Mouse (Mus musculus) heart, adult 2 months (tissue): ENCODE results near the gene Pknox2. TPM values are rescaled to one million over a fixed set of nuclear protein-coding genes. Genes with fewer than 3 reads are reported as not detected.

Source experiments
- DNase-seq, 2 experiments: peaks; one replicate each; pipeline ENCODE4 v3.0.0; 2021
- H3K27ac ChIP-seq: fragments of 200-600 bp; 2 replicates; pipeline ENCODE4 v1.8.1; 2022
- H3K27me3 ChIP-seq: fragments of 200-500 bp; 2 replicates; pipeline ENCODE4 v1.6.1; 2012; ENCODE audit warnings: mild to moderate bottlenecking, low read length, inconsistent platforms, mixed read lengths; ENCODE audit not compliant: control insufficient read depth, insufficient read depth
- H3K36me3 ChIP-seq: fragments of 200-500 bp; 2 replicates; pipeline ENCODE4 v1.6.1; 2012; ENCODE audit warnings: low read length, inconsistent platforms; ENCODE audit not compliant: control insufficient read depth, insufficient read depth
- H3K4me1 ChIP-seq: fragments of 200-500 bp; 2 replicates; pipeline ENCODE4 v1.6.1; 2011; ENCODE audit warnings: low read length; ENCODE audit not compliant: control insufficient read depth, insufficient read depth
- H3K4me3 ChIP-seq: fragments of 200-600 bp; 2 replicates; pipeline ENCODE4 v1.8.1; 2022
- H3K79me2 ChIP-seq: fragments of 200-500 bp; replicated peaks from 2 replicates; pipeline ENCODE4 v1.6.1; 2012; ENCODE audit warnings: mild to moderate bottlenecking, inconsistent platforms, low read length, moderate library complexity, mixed read lengths; ENCODE audit not compliant: control insufficient read depth, insufficient read depth
- H3K9ac ChIP-seq: fragments of 200-500 bp; 2 replicates; pipeline ENCODE4 v1.6.1; 2012; ENCODE audit warnings: low read depth, mild to moderate bottlenecking, control low read depth, inconsistent platforms, low read length, mixed read lengths
- CTCF ChIP-seq: fragments of 200-600 bp; IDR thresholded peaks from 2 replicates; pipeline ENCODE4 v1.8.1; 2022; ENCODE audit warnings: antibody characterized with exemption, mild to moderate bottlenecking, moderate library complexity
- EP300 ChIP-seq: fragments of 200-500 bp; IDR thresholded peaks from 2 replicates; pipeline ENCODE4 v1.6.1; 2011; ENCODE audit warnings: low read depth, low read length, control low read depth; ENCODE audit not compliant: insufficient read depth
- POLR2A ChIP-seq: fragments of 200-500 bp; IDR thresholded peaks from 2 replicates; pipeline ENCODE4 v1.6.1; 2011; ENCODE audit warnings: mild to moderate bottlenecking, low read depth, low read length, control low read depth; ENCODE audit not compliant: insufficient read depth
- WGBS: fragments of 180-500 bp; shearing (Covaris S2); methylation state at CpG from one replicate; pipeline ENCODE4 v1.1.7; 2018; 5-methylcytosine and 5-hydroxymethylcytosine counted together
- intact Hi-C: fragments of 180-260 bp; cut with DNase I; formaldehyde crosslinking; loops from one replicate; pipeline ENCODE4 v1.15.1; 2025
- polyA plus RNA-seq: library from polyadenylated mRNA; depleted of rRNA; stranded (reverse); fragments of >200 nt; gene quantifications from 2 replicates; pipeline ENCODE4 v1.2.3, GENCODE M21; 2012
- total RNA-seq, 2 experiments: library from RNA; stranded (reverse); gene quantifications; 2 replicates each; pipeline ENCODE4 v1.2.3; 2021

The Pknox2 gene
- total and polyA plus RNA-seq, 3 experiments: 7.8 to 9.9 (median 9.0) TPM

DNA sequence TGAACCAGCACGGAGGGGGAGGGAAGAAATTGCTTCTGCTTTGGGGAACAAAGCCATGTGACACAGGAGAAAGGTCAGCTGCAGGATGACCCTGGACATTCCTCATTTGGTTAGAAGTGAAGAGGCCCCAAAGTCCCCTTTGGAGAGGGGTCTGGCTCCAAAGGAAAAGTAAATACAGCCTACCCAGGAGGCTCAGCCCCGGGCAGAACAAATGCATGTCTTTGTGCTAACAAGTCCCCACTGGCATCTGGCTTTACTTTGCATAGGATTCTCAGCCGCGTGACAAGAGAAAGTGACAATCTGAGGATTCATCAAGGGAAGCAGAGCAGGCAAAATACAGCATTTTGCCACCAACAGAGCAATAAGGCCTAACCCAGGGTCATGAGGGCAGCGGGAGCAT is 54.1 kb downstream of the Pknox2 start:
- H3K27ac ChIP-seq: no peak overlapping the region
- intact Hi-C loops: no loop called here
- 50% methylated on average over 5 of the region's 5 CpGs for whole genome bisulfite sequencing
- no peaks in the 10 kb centered on the region for H3K79me2 ChIP-seq
- no peak for DNase-seq
- no peaks in the 10 kb centered on the region for H3K4me1 ChIP-seq
- H3K27me3 ChIP-seq: no peaks in the 10 kb centered on the region
- H3K36me3 ChIP-seq: no peaks in the 10 kb centered on the region
- TF ChIP-seq CTCF (no peak), POLR2A (no peak), EP300 (no peak)
- no peak overlapping the region for H3K9ac ChIP-seq
- H3K4me3 ChIP-seq: no peak overlapping the region

DNA sequence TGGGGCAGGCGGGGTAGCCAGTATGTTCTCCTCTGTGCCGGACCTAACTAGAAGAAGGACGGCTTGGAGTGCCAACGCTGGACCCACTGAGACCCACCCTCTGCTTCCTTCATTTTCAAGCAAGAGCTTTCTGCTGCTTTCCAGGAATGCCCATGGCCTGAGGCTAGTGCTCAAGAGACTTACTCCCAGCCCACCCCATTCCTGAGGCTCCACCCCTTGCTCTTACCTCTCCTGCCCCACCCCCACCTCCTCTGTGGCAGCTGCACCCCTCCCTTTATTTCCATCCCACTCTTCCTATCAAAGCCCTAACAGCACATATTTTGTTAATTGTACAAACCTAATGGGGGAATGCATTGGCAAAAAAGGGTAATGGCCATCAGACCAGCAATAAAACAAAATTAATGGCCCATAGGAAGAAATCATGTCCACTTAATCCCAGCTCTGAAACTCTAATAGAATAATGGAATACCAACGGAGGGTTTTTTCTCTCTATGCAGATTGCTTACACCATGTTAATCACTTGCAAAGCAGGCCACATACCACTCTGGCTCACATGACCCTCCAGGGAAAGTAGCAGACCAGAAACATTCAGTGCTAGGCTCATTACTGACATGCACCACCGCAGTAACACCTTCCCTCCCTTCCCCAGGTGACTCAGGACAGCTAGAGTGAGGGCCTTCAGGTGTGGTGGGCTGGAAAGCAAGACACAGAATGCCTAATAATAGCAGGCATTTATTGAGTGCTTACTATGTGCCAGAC is 57.1 kb downstream of the Pknox2 start:
- Histone ChIP-seq H3K27me3 (no peaks in the 10 kb centered on the region), H3K4me1 (peaks cover 3% of the 10 kb centered on the region), H3K27ac (no peak overlapping the region), H3K4me3 (no peak overlapping the region), H3K79me2 (no peaks in the 10 kb centered on the region), H3K36me3 (peaks cover 1% of the 10 kb centered on the region), H3K9ac (no peak overlapping the region)
- WGBS: 81% methylated on average over 6 of the region's 6 CpGs
- TF ChIP-seq EP300: no peak
- no peak for TF ChIP-seq CTCF
- no peak for TF ChIP-seq POLR2A
- DNase-seq: no peak
- intact Hi-C loops: no loop called here

DNA sequence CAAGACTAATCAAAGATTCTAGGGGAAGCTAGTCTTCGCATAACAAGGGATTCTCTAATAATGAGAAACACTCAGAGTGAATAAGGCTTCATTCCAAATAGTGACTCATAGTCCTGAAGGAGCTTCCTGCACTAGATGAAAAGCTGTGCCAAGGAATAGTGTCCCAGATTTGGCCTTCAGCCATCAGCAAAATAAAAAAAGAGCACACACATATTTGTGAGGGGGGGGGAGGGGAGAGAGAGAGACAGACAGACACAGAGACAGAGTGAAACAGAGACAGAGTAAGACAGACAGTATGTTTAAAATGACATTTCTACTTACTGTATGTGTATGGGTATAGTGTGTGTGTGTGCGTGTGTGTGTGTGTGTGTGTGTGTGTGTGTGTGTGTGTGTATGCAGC is 61.8 kb downstream of the Pknox2 start:
- DNase-seq: peak in 1 of 2 experiments; percentile 46
- WGBS: 15% methylated on average over 2 of the region's 2 CpGs

DNA sequence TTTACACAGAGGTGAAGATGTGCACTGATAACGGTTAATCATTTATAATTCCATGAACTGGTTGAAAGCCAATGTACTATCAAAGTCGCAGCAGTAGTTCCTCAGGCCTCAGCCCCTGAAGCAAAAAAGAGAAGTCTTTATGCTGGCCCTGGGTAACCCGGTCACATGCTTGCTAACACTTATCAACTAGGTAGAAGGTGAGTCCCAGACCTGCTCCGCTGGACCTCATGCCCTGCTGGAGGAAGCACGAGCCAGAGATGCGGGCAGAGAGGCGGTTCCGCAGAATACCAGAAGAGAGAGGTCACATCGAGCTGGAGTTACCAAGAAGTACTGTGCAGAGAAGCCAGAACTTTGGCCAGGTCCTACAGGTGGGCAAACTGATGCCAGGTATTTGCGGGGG is 65.0 kb downstream of the Pknox2 start:
- peaks cover 6% of the 10 kb centered on the region for H3K36me3 ChIP-seq
- no peaks in the 10 kb centered on the region for H3K27me3 ChIP-seq
- DNase-seq: no peak
- peaks cover 18% of the 10 kb centered on the region for H3K4me1 ChIP-seq
- H3K27ac ChIP-seq: no peak overlapping the region
- no peaks in the 10 kb centered on the region for H3K79me2 ChIP-seq
- TF ChIP-seq CTCF (no peak), EP300 (no peak), POLR2A (no peak)
- WGBS: 94% methylated on average over 10 of the region's 10 CpGs
- no peak overlapping the region for H3K4me3 ChIP-seq
- no peak overlapping the region for H3K9ac ChIP-seq
- intact Hi-C loops: no loop called here

More for the DNA sequence above, 61.8 kb downstream of the Pknox2 start:
- Histone ChIP-seq H3K4me1 (peaks cover 15% of the 10 kb centered on the region), H3K27ac (peak overlapping the region; percentile 37; the same call in 1 of the 2 replicates), H3K27me3 (no peaks in the 10 kb centered on the region), H3K36me3 (peaks cover 6% of the 10 kb centered on the region), H3K4me3 (no peak overlapping the region), H3K79me2 (no peaks in the 10 kb centered on the region), H3K9ac (no peak overlapping the region; the same call in 1 of the 2 replicates)
- TF ChIP-seq POLR2A: no peak
- no peak for TF ChIP-seq CTCF
- TF ChIP-seq EP300: no peak
- intact Hi-C loops: no loop called here

DNA sequence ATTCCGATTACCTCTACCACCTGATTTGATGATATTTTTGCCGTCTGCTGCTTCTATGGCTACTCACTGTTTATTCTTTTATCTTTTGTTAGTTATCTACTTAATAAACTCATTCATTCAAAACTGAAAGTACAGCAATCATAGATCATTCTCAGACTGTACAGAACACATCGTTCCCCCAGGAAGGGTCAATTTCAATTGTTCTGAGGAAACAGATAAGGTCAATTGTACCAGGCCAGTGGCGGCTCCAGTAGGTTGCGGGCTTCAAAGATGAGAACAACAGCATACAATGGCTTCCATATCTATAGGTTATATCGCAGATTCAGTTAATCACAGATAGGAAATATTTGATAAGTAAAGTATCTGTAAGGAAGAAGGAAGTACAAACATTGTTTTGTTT is 66.9 kb downstream of the Pknox2 start:
- no peak for TF ChIP-seq POLR2A
- no peak for TF ChIP-seq CTCF
- TF ChIP-seq EP300: no peak
- no peaks in the 10 kb centered on the region for H3K79me2 ChIP-seq
- WGBS: 61% methylated on average over 6 of the region's 6 CpGs

DNA sequence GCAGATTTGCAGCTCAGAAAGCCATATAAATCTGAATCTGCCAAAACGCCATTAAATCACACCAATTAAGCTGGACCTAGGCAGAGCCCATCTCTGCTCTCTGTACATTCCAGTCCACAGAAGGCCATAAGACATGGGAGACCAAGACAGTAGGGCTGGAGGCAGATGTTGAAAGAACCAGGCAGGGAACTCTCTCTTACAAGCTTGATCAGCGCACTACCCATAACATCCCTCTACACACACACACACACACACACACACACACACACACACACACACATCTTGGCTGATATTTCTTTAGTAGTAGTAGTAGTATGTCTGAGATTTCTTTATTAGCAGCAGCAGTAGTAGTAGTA is 70.2 kb downstream of the Pknox2 start:
- Histone ChIP-seq H3K4me3 (no peak overlapping the region), H3K27me3 (no peaks in the 10 kb centered on the region), H3K27ac (no peak overlapping the region), H3K36me3 (no peaks in the 10 kb centered on the region), H3K9ac (no peak overlapping the region), H3K4me1 (peaks cover 8% of the 10 kb centered on the region), H3K79me2 (no peaks in the 10 kb centered on the region)
- 86% methylated on average over 2 of the region's 2 CpGs for WGBS
- TF ChIP-seq POLR2A: no peak
- TF ChIP-seq CTCF: no peak
- no peak for TF ChIP-seq EP300
- intact Hi-C loops: no loop called here
- DNase-seq: no peak

More for the DNA sequence above, 66.9 kb downstream of the Pknox2 start:
- no peaks in the 10 kb centered on the region for H3K27me3 ChIP-seq
- H3K36me3 ChIP-seq: peaks cover 6% of the 10 kb centered on the region
- H3K4me1 ChIP-seq: peaks cover 16% of the 10 kb centered on the region
- H3K9ac ChIP-seq: no peak overlapping the region
- no peak overlapping the region for H3K27ac ChIP-seq
- no peak overlapping the region for H3K4me3 ChIP-seq
- intact Hi-C loops: no loop called here
- no peak for DNase-seq
